Mouse (Mus musculus): Measurements from ENCODE around the gene Cul3.

DNA sequence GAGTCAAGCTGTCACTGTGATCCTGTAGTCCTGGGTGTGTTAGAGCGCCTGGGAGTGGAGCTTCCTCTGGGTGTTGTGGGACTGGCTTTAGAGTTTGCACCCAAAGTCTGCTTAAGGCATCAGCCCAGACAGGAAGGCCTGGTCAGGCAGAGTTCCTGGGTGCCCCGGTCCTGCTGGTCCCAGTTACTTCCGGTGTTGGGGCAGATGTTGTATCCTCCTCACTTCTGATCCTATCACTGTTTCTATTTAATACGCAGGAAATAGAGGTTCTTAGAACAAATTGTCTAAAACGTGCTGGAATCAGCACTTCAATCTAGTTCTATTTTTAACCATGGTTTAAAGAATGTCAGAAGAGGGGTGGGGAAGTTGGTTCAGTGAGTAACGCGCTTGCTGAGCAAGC is 49.2 kb upstream of the Cul3 start:
- TF ChIP-seq GATA1 (IDR thresholded peaks at IDR 0.05; ENCODE audit: borderline replicate concordance, low read length) (no peak), FLI1 (IDR thresholded peaks at IDR 0.05; ENCODE audit: low read length) (no peak)
